Mouse (Mus musculus): Measurements from ENCODE around the gene Olfr315. TPM values are rescaled to one million over a fixed set of nuclear protein-coding genes. Genes with fewer than 3 reads are reported as not detected.
"Not testable (repeated sequence)": the region's sequence is repeated elsewhere in the genome, so short reads cannot be mapped to it uniquely, and the experiment has no call there.

Olfr315 gene
- polyA plus RNA-seq (2014; fragmentation: Nextera tagmentation; extraction: Ambion mirVana): not detected in 2 replicates

- Histone ChIP-seq H3K27me3 (replicated peaks; ENCODE audit: control insufficient read depth, insufficient read depth, low read length) (no peaks in the 10 kb centered on the region), H3K4me2 (no peak within 1 kb of the TSS), H3K9ac (ENCODE audit: low read depth, low read length) (no peak within 1 kb of the TSS), H3K27ac (ENCODE audit: low read depth, low read length) (no peak within 1 kb of the TSS), H3K36me3 (ENCODE audit: control insufficient read depth, insufficient read depth, low read length) (no peaks in the 10 kb centered on the region), H3K9me3 (ENCODE audit: control insufficient read depth, low read length) (no peaks in the 10 kb centered on the region), H3K4me3 (ENCODE audit: low read depth, low read length) (no peak within 1 kb of the TSS), H3K4me1 (replicated peaks; ENCODE audit: control insufficient read depth, insufficient read depth, low read length) (no peaks in the 10 kb centered on the region)
- ATAC-seq (replicated peaks; ENCODE audit: low FRiP score) (no peak), DNase-seq (ENCODE audit: low spot score) (no peak)
Measured at GRCm38 (mm10) chr11:58772888-58773287, at the start of gene Olfr315. Gene Olfr315, plus strand, starts transcription at chr11:58773188.

- H3K4me3 ChIP-seq (ENCODE audit: low read depth, low read length): no peak within 1 kb of the TSS
- H3K4me1 ChIP-seq (replicated peaks; ENCODE audit: control insufficient read depth, insufficient read depth, low read length): no peaks in the 10 kb centered on the region
- no peaks in the 10 kb centered on the region for H3K9me3 ChIP-seq (ENCODE audit: control insufficient read depth, low read length)
- no peaks in the 10 kb centered on the region for H3K27me3 ChIP-seq (replicated peaks; ENCODE audit: control insufficient read depth, insufficient read depth, low read length)
- H3K36me3 ChIP-seq (ENCODE audit: control insufficient read depth, insufficient read depth, low read length): no peaks in the 10 kb centered on the region
- ATAC-seq (replicated peaks; ENCODE audit: low FRiP score) (no peak), DNase-seq (ENCODE audit: low spot score) (no peak)
- no peak within 1 kb of the TSS for H3K4me2 ChIP-seq
- no peak within 1 kb of the TSS for H3K9ac ChIP-seq (ENCODE audit: low read depth, low read length)
- H3K27ac ChIP-seq (ENCODE audit: low read depth, low read length): no peak within 1 kb of the TSS
Measured at GRCm38 (mm10) chr11:58723914-58724313, 49.1 kb upstream of the Olfr315 start, which contains the start of gene Olfr318. Gene Olfr318, minus strand, starts transcription at chr11:58724014.

- not testable (repeated sequence) for H3K9me3 ChIP-seq (ENCODE audit: control insufficient read depth, low read length); ATAC-seq (replicated peaks; ENCODE audit: low FRiP score); H3K27ac ChIP-seq (ENCODE audit: low read depth, low read length); H3K4me1 ChIP-seq (replicated peaks; ENCODE audit: control insufficient read depth, insufficient read depth, low read length); H3K27me3 ChIP-seq (replicated peaks; ENCODE audit: control insufficient read depth, insufficient read depth, low read length); H3K36me3 ChIP-seq (ENCODE audit: control insufficient read depth, insufficient read depth, low read length); H3K4me3 ChIP-seq (ENCODE audit: low read depth, low read length); H3K9ac ChIP-seq (ENCODE audit: low read depth, low read length); DNase-seq (ENCODE audit: low spot score); H3K4me2 ChIP-seq
- WGBS: 79% methylated on average over 6 of the region's 6 CpGs
Measured at GRCm38 (mm10) chr11:58727896-58728650, 44.9 kb upstream of the Olfr315 start.

GRCm38 (mm10) chr11:58733372-58733771 lies 39.6 kb upstream of the Olfr315 start:
- DNase-seq (ENCODE audit: low spot score) (no peak), ATAC-seq (replicated peaks; ENCODE audit: low FRiP score) (no peak)
- Histone ChIP-seq H3K9me3 (ENCODE audit: control insufficient read depth, low read length) (no peaks in the 10 kb centered on the region), H3K36me3 (ENCODE audit: control insufficient read depth, insufficient read depth, low read length) (no peaks in the 10 kb centered on the region), H3K4me2 (no peak overlapping the region), H3K27ac (ENCODE audit: low read depth, low read length) (no peak overlapping the region), H3K4me1 (replicated peaks; ENCODE audit: control insufficient read depth, insufficient read depth, low read length) (no peaks in the 10 kb centered on the region), H3K4me3 (ENCODE audit: low read depth, low read length) (no peak overlapping the region), H3K27me3 (replicated peaks; ENCODE audit: control insufficient read depth, insufficient read depth, low read length) (no peaks in the 10 kb centered on the region), H3K9ac (ENCODE audit: low read depth, low read length) (no peak overlapping the region)
- 63% methylated on average over 3 of the region's 3 CpGs for whole genome bisulfite sequencing

- no peak within 1 kb of the TSS for H3K9ac ChIP-seq (ENCODE audit: low read depth, low read length)
- H3K27ac ChIP-seq (ENCODE audit: low read depth, low read length): no peak within 1 kb of the TSS
- no peaks in the 10 kb centered on the region for H3K9me3 ChIP-seq (ENCODE audit: control insufficient read depth, low read length)
- no peaks in the 10 kb centered on the region for H3K27me3 ChIP-seq (replicated peaks; ENCODE audit: control insufficient read depth, insufficient read depth, low read length)
- DNase-seq (ENCODE audit: low spot score) (no peak), ATAC-seq (replicated peaks; ENCODE audit: low FRiP score) (no peak)
- no peak within 1 kb of the TSS for H3K4me2 ChIP-seq
- no peak within 1 kb of the TSS for H3K4me3 ChIP-seq (ENCODE audit: low read depth, low read length)
- H3K4me1 ChIP-seq (replicated peaks; ENCODE audit: control insufficient read depth, insufficient read depth, low read length): no peaks in the 10 kb centered on the region
- WGBS: 64% methylated on average over 4 of the region's 4 CpGs
- no peaks in the 10 kb centered on the region for H3K36me3 ChIP-seq (ENCODE audit: control insufficient read depth, insufficient read depth, low read length)
Measured at GRCm38 (mm10) chr11:58738792-58739262, 34.2 kb upstream of the Olfr315 start, which contains the start of gene Olfr317. Gene Olfr317, minus strand, starts transcription at chr11:58739212.

GRCm38 (mm10) chr11:58751096-58751495 lies 21.9 kb upstream of the Olfr315 start:
- H3K27ac ChIP-seq (ENCODE audit: low read depth, low read length); H3K4me2 ChIP-seq; H3K4me3 ChIP-seq (ENCODE audit: low read depth, low read length); H3K9me3 ChIP-seq (ENCODE audit: control insufficient read depth, low read length); H3K36me3 ChIP-seq (ENCODE audit: control insufficient read depth, insufficient read depth, low read length); DNase-seq (ENCODE audit: low spot score); H3K9ac ChIP-seq (ENCODE audit: low read depth, low read length); H3K4me1 ChIP-seq (replicated peaks; ENCODE audit: control insufficient read depth, insufficient read depth, low read length); H3K27me3 ChIP-seq (replicated peaks; ENCODE audit: control insufficient read depth, insufficient read depth, low read length); ATAC-seq (replicated peaks; ENCODE audit: low FRiP score): not testable (repeated sequence)
- 84% methylated on average over 18 of the region's 18 CpGs for WGBS

- Histone ChIP-seq H3K4me1 (replicated peaks; ENCODE audit: control insufficient read depth, insufficient read depth, low read length) (no peaks in the 10 kb centered on the region), H3K4me3 (ENCODE audit: low read depth, low read length) (no peak within 1 kb of the TSS), H3K4me2 (no peak within 1 kb of the TSS), H3K36me3 (ENCODE audit: control insufficient read depth, insufficient read depth, low read length) (no peaks in the 10 kb centered on the region), H3K27me3 (replicated peaks; ENCODE audit: control insufficient read depth, insufficient read depth, low read length) (no peaks in the 10 kb centered on the region), H3K9me3 (ENCODE audit: control insufficient read depth, low read length) (no peaks in the 10 kb centered on the region), H3K9ac (ENCODE audit: low read depth, low read length) (no peak within 1 kb of the TSS), H3K27ac (ENCODE audit: low read depth, low read length) (no peak within 1 kb of the TSS)
- DNase-seq (ENCODE audit: low spot score): no peak
- no peak for ATAC-seq (replicated peaks; ENCODE audit: low FRiP score)
- WGBS: 84% methylated on average over 2 of the region's 2 CpGs
Measured at GRCm38 (mm10) chr11:58752434-58752833, 20.6 kb upstream of the Olfr315 start, which contains the start of gene Olfr316. Gene Olfr316, plus strand, starts transcription at chr11:58752734.

- H3K27me3 ChIP-seq (replicated peaks; ENCODE audit: control insufficient read depth, insufficient read depth, low read length): no peaks in the 10 kb centered on the region
- H3K4me1 ChIP-seq (replicated peaks; ENCODE audit: control insufficient read depth, insufficient read depth, low read length): no peaks in the 10 kb centered on the region
- no peaks in the 10 kb centered on the region for H3K36me3 ChIP-seq (ENCODE audit: control insufficient read depth, insufficient read depth, low read length)
- DNase-seq (ENCODE audit: low spot score): no peak
- H3K9ac ChIP-seq (ENCODE audit: low read depth, low read length): no peak within 1 kb of the TSS
- H3K27ac ChIP-seq (ENCODE audit: low read depth, low read length): no peak within 1 kb of the TSS
- H3K4me2 ChIP-seq: no peak within 1 kb of the TSS
- WGBS: 65% methylated on average over 6 of the region's 6 CpGs
- H3K4me3 ChIP-seq (ENCODE audit: low read depth, low read length): no peak within 1 kb of the TSS
- no peaks in the 10 kb centered on the region for H3K9me3 ChIP-seq (ENCODE audit: control insufficient read depth, low read length)
- ATAC-seq (replicated peaks; ENCODE audit: low FRiP score): no peak
Measured at GRCm38 (mm10) chr11:58782480-58783089, 9.6 kb downstream of the Olfr315 start, which contains the start of gene Olfr314. Gene Olfr314, plus strand, starts transcription at chr11:58782952.
